Mouse (Mus musculus): ENCODE data around the gene Bloc1s6. TPM values are rescaled to one million over a fixed set of nuclear protein-coding genes. Genes with fewer than 3 reads are reported as not detected.
A peak's percentile ranks its signal among the peaks of the same experiment; 100 is the strongest.

Bloc1s6 gene
- polyA plus RNA-seq, 1 experiment, result 23.5 TPM

- no peak overlapping the region for H3K4me3 ChIP-seq (ENCODE audit: insufficient read depth, low read depth, low read length)
- no peak overlapping the region for H3K27ac ChIP-seq (replicated peaks; ENCODE audit: low read depth, low read length)
- no peaks in the 10 kb centered on the region for H3K4me1 ChIP-seq (ENCODE audit: control insufficient read depth, insufficient read depth, insufficient read length, low read length)
Measured at GRCm38 (mm10) chr2:122731456-122731855, 6.8 kb upstream of the Bloc1s6 start.

- peak overlapping the region; percentile 74 for H3K27ac ChIP-seq (replicated peaks; ENCODE audit: low read depth, low read length)
Measured at GRCm38 (mm10) chr2:122739023-122739422, 720 bp downstream of the Bloc1s6 start.

DNA sequence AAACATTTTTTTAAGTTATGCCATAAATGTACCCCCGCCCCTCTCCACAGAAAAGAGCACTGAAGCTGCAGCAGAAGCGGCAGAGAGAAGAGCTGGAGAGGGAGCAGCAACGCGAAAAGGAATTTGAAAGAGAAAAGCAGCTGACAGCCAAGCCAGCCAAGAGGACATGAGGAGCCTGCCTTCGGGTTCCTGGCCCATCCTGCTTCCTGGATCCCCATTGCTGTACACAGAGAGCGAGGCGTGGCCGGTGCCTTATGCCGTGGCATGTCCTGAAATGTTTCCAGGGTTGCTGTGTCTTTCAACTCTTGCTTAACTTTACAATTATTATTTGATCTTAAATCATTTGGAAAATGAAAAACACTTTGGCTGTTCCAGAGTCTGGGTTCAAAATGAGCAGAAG, 8.2 kb downstream of the Bloc1s6 start:
- Histone ChIP-seq H3K4me3 (ENCODE audit: insufficient read depth, low read depth, low read length) (peak overlapping the region; percentile 48), H3K27ac (replicated peaks; ENCODE audit: low read depth, low read length) (peak overlapping the region; percentile 89), H3K4me1 (ENCODE audit: control insufficient read depth, insufficient read depth, insufficient read length, low read length) (no peaks in the 10 kb centered on the region)

More at GRCm38 (mm10) chr2:122739023-122739422, 720 bp downstream of the Bloc1s6 start:
- peak overlapping the region; percentile 81 for H3K4me3 ChIP-seq (ENCODE audit: insufficient read depth, low read depth, low read length)
- no peaks in the 10 kb centered on the region; the same call in 1 of the 2 replicates for H3K4me1 ChIP-seq (ENCODE audit: control insufficient read depth, insufficient read depth, insufficient read length, low read length)

DNA sequence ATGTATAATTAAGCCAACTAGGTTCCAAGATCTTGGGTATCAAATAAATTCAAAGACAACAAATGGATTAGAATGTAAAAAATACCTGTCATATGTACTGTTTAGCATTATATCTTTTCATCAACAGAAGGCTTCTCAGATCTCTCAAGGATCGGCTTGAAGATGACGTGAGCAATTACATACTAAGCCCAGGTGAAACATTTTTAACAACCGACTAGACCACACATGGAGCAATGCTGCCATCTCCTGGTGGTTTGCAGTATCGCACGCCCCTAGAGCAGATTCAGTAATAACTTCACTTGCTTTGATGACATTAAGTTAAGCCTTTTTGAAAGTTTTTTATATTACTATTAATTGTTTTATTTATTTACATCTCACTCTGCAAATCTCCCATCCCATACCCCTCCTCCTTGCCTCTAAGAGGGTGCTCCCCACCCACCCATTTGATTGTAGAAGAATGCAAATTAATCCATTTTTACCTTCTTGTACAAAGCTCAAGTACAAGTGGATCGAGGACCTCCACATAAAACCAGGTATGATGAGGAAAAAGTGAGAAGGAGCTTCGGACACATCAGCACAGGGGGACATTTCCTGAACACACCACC, 15.5 kb downstream of the Bloc1s6 start:
- no peaks in the 10 kb centered on the region for H3K4me1 ChIP-seq (ENCODE audit: control insufficient read depth, insufficient read depth, insufficient read length, low read length)
- H3K27ac ChIP-seq (replicated peaks; ENCODE audit: low read depth, low read length), result no peak overlapping the region
- no peak overlapping the region for H3K4me3 ChIP-seq (ENCODE audit: insufficient read depth, low read depth, low read length)

DNA sequence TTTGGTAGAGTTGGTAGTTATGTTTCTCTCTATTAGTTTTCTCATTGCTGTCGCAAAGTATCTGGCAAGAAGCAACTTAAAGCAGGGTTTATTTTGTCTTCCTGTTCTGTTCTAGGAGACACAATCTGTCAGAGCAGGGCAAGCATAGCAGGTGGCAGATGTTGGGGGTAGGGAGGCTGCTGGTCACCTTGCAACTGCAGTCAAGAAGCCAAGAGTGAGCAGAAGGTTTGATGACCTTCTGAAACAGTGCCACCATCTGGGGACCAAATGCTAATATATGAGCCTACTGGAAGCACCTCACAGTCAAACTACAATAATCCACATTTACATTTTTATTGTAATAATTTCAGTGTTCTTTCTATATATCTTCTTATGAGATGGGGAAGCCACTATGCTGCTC, 21.5 kb downstream of the Bloc1s6 start:
- peaks cover 3% of the 10 kb centered on the region; the same call in 1 of the 2 replicates for H3K4me1 ChIP-seq (ENCODE audit: control insufficient read depth, insufficient read depth, insufficient read length, low read length)
- H3K4me3 ChIP-seq (ENCODE audit: insufficient read depth, low read depth, low read length), result no peak overlapping the region
- H3K27ac ChIP-seq (replicated peaks; ENCODE audit: low read depth, low read length), result no peak overlapping the region

GRCm38 (mm10) chr2:122762991-122763390, 24.7 kb downstream of the Bloc1s6 start:
- H3K4me1 ChIP-seq (ENCODE audit: control insufficient read depth, insufficient read depth, insufficient read length, low read length), result peaks cover 7% of the 10 kb centered on the region; the same call in 1 of the 2 replicates
- no peak overlapping the region for H3K4me3 ChIP-seq (ENCODE audit: insufficient read depth, low read depth, low read length)
- peak overlapping the region; percentile 55; the same call in 1 of the 2 replicates for H3K27ac ChIP-seq (replicated peaks; ENCODE audit: low read depth, low read length)

GRCm38 (mm10) chr2:122764526-122764925, 26.2 kb downstream of the Bloc1s6 start:
- H3K4me1 ChIP-seq (ENCODE audit: control insufficient read depth, insufficient read depth, insufficient read length, low read length), result peaks cover 9% of the 10 kb centered on the region; the same call in 1 of the 2 replicates
- H3K4me3 ChIP-seq (ENCODE audit: insufficient read depth, low read depth, low read length), result peak overlapping the region; percentile 81; the same call in 1 of the 2 replicates
- peak overlapping the region; percentile 71; the same call in 1 of the 2 replicates for H3K27ac ChIP-seq (replicated peaks; ENCODE audit: low read depth, low read length)

DNA sequence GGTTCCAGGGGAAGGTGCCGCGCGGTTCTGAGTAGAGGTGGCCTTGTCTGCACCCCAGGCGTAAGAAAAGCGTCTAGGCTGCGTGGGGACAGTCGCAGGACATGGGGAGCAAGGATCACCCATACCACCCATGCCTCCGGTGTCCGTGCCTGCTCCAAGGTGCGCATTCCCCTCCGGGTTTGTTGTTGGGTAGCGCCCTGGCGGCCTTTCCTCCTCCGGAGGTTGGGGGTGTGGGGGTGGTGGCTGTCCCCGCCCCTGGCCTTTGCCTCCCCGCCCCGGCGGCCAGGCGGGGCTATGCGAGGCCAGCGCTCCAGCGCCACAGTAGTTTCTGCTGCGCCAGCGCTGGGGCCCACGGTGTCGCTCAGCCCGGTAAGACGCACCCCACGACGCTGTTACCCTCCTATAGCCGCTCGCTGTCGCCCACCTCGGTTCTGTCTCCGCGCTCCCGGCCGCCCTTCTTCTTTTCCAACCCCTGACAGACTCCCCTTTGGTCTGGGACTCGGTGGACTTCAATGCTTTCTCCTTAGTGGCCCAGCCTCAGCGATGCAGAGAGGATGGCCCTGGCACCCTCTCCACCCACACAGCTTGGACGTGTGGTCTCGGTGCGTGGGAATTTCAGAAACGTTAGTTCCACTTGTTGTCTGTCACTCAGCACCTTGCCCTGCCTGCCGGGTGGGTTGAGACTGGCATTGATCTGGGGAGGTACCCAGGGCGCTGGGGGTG, 26.9 kb downstream of the Bloc1s6 start, which contains the start of gene Sqor:
Gene Sqor (plus strand): TSS at position 167 of the 723 bp plus-strand sequence.
- Histone ChIP-seq H3K4me3 (ENCODE audit: insufficient read depth, low read depth, low read length) (peak within 1 kb of the TSS; percentile 81), H3K27ac (replicated peaks; ENCODE audit: low read depth, low read length) (peak within 1 kb of the TSS; percentile 71), H3K4me1 (ENCODE audit: control insufficient read depth, insufficient read depth, insufficient read length, low read length) (peaks cover 10% of the 10 kb centered on the region; the same call in 1 of the 2 replicates)

DNA sequence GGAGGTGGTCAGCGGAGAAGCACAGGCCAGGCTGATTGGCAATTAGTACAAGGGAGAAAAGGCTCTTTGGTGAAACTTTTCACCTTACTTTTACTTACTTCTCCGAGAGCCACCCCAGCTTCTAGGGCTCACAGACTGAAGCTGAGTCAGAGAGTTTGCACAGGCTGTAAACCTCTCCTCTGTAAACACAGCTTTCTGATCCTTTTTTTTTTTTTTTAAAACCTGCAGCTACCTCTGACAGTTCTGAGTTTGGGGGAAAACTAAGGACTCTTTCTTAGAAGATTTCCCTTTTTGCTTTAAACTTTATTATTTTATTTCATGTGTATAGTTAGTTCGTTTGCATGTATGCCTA, 27.5 kb downstream of the Bloc1s6 start:
- peak overlapping the region; percentile 63; the same call in 1 of the 2 replicates for H3K27ac ChIP-seq (replicated peaks; ENCODE audit: low read depth, low read length)
- H3K4me1 ChIP-seq (ENCODE audit: control insufficient read depth, insufficient read depth, insufficient read length, low read length), result peaks cover 15% of the 10 kb centered on the region
- peak overlapping the region; percentile 81 for H3K4me3 ChIP-seq (ENCODE audit: insufficient read depth, low read depth, low read length)

GRCm38 (mm10) chr2:122771002-122771401, 32.7 kb downstream of the Bloc1s6 start:
- H3K4me1 ChIP-seq (ENCODE audit: control insufficient read depth, insufficient read depth, insufficient read length, low read length), result peaks cover 18% of the 10 kb centered on the region
- no peak overlapping the region for H3K4me3 ChIP-seq (ENCODE audit: insufficient read depth, low read depth, low read length)
- 0 out of 2 replicates have a peak overlapping the region, but pooled peaks have one; percentile 30 for H3K27ac ChIP-seq (replicated peaks; ENCODE audit: low read depth, low read length)

- Histone ChIP-seq H3K27ac (replicated peaks; ENCODE audit: low read depth, low read length) (no peak overlapping the region), H3K4me1 (ENCODE audit: control insufficient read depth, insufficient read depth, insufficient read length, low read length) (peaks cover 15% of the 10 kb centered on the region), H3K4me3 (ENCODE audit: insufficient read depth, low read depth, low read length) (no peak overlapping the region)
Measured at GRCm38 (mm10) chr2:122772899-122773298, 34.6 kb downstream of the Bloc1s6 start.

- no peak overlapping the region for H3K27ac ChIP-seq (replicated peaks; ENCODE audit: low read depth, low read length)
Measured at GRCm38 (mm10) chr2:122775491-122775890, 37.2 kb downstream of the Bloc1s6 start.

DNA sequence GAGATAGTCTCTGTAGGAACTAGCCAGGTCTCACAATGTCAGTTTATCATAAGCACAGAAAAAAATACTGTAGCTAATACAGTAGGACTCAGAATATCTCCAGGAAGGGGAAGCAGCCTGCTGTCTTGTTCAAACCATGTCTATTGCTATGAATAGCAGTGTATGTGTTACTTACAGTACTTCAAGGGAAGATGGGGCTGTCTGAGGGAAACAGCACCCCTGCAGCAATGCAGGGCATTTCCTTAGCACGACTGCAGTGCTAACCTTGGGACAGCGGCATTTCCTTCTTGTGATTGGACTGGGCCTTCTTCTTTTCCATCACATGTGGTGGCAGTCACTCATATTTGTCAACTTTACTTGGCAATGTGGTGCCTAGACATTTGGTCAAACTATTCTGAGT, 38.5 kb downstream of the Bloc1s6 start:
- H3K27ac ChIP-seq (replicated peaks; ENCODE audit: low read depth, low read length), result no peak overlapping the region
- no peak overlapping the region for H3K4me3 ChIP-seq (ENCODE audit: insufficient read depth, low read depth, low read length)
- H3K4me1 ChIP-seq (ENCODE audit: control insufficient read depth, insufficient read depth, insufficient read length, low read length), result peaks cover 10% of the 10 kb centered on the region

More at GRCm38 (mm10) chr2:122775491-122775890, 37.2 kb downstream of the Bloc1s6 start:
- no peak overlapping the region for H3K4me3 ChIP-seq (ENCODE audit: insufficient read depth, low read depth, low read length)
- H3K4me1 ChIP-seq (ENCODE audit: control insufficient read depth, insufficient read depth, insufficient read length, low read length), result peaks cover 14% of the 10 kb centered on the region

- Histone ChIP-seq H3K27ac (replicated peaks; ENCODE audit: low read depth, low read length) (0 out of 2 replicates have a peak overlapping the region, but pooled peaks have one; percentile 5), H3K4me3 (ENCODE audit: insufficient read depth, low read depth, low read length) (no peak overlapping the region), H3K4me1 (ENCODE audit: control insufficient read depth, insufficient read depth, insufficient read length, low read length) (peaks cover 10% of the 10 kb centered on the region)
Measured at GRCm38 (mm10) chr2:122779967-122780366, 41.7 kb downstream of the Bloc1s6 start.

DNA sequence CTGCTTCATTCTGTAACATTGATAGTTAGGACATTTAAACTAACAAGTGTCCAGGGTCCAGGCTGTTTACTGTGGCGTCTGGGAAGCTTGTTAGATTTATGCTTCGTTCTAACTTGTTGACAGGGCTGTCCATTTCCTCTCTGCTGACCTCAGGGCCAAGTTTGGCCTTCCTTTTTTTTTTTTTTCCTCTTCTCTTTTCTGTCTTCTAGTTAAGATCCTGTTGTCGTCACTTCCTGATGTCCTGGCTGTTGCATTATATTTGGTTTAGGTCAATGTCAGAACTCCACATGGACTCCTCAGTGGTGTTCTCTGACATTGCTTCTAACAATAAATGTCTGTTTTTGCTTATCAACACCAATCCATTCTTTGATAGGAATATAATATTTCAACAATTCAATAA, 42.1 kb downstream of the Bloc1s6 start:
- H3K4me1 ChIP-seq (ENCODE audit: control insufficient read depth, insufficient read depth, insufficient read length, low read length), result peaks cover 10% of the 10 kb centered on the region
- no peak overlapping the region for H3K27ac ChIP-seq (replicated peaks; ENCODE audit: low read depth, low read length)
- no peak overlapping the region for H3K4me3 ChIP-seq (ENCODE audit: insufficient read depth, low read depth, low read length)

All from brown adipose tissue, adult 24 weeks (tissue).